Mouse (Mus musculus) brain, embryonic 14.5 days (tissue): ENCODE measurements at regions not wholly inside any gene's neighbourhood (a gene's known extent, or its start where the extent isn't known, plus 50 kb on each side); places are given as distances from the start of the nearest gene placed in this dataset.

Experiments used
- CTCF ChIP-seq: fragments of 200-500 bp; IDR thresholded peaks from 2 replicates; pipeline ENCODE4 v1.5.1; 2012; ENCODE audit warnings: inconsistent platforms, mild to moderate bottlenecking, moderate library complexity, borderline replicate concordance; ENCODE audit not compliant: insufficient read depth, insufficient read length; ENCODE audit errors: extremely low read depth
- POLR2A ChIP-seq: fragments of 200-500 bp; IDR thresholded peaks from 2 replicates; pipeline ENCODE4 v1.6.1; 2012; ENCODE audit warnings: mild to moderate bottlenecking, inconsistent platforms, borderline replicate concordance; ENCODE audit not compliant: poor library complexity, insufficient read depth, insufficient read length, severe bottlenecking; ENCODE audit errors: extremely low read depth

DNA sequence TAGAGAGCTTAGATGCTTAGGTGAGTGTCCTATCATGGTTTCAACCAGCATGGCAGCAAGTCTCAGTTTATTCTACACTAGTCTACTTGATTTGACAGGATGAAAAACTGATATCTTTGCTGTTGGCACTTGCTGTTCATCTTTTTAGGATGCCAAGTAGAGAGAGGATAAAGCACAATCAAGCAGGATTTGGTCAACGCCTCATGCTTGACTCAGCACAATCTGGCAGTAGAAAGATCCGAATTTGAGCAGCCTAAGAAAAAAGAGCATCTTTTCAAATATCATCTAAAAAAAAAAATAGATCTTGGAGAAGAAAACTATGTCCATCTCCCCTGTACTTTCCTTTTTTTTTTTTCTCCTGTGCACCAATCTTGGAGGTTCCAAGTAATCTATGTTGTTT, 83.0 kb downstream of the Etaa1 start:
- TF ChIP-seq POLR2A, result no peak
- TF ChIP-seq CTCF, result no peak
